Mouse (Mus musculus): ENCODE results near the gene Rnasel.
"Not testable (repeated sequence)": the region's sequence is repeated elsewhere in the genome, so short reads cannot be mapped to it uniquely, and the experiment has no call there.

The Rnasel gene

GRCm38 (mm10) chr1:153769571-153769970 lies 20.3 kb downstream of the Rnasel start:
- in situ Hi-C loops (cut with MseI, MboI), result not testable (repeated sequence)

GRCm38 (mm10) chr1:153769998-153770775 lies 21.0 kb downstream of the Rnasel start:
- in situ Hi-C loops (cut with MseI, MboI), result no loop called here

GRCm38 (mm10) chr1:153770776-153771167 lies 21.5 kb downstream of the Rnasel start:
- in situ Hi-C loops (cut with MseI, MboI), result no loop called here

- in situ Hi-C loops (cut with MseI, MboI), result no loop called here
These were observed 25.9 kb downstream of the Rnasel start for GRCm38 (mm10) chr1:153775174-153775573.

GRCm38 (mm10) chr1:153776257-153776656 lies 27.0 kb downstream of the Rnasel start:
- in situ Hi-C loops (cut with MseI, MboI), result no loop called here

GRCm38 (mm10) chr1:153778205-153778604 lies 29.0 kb downstream of the Rnasel start:
- in situ Hi-C loops (cut with MseI, MboI), result no loop called here

GRCm38 (mm10) chr1:153783339-153783738 lies 34.1 kb downstream of the Rnasel start:
- in situ Hi-C loops (cut with MseI, MboI), result no loop called here

GRCm38 (mm10) chr1:153785608-153786007 lies 36.4 kb downstream of the Rnasel start:
- in situ Hi-C loops (cut with MseI, MboI), result no loop called here

GRCm38 (mm10) chr1:153790708-153791107 lies 41.5 kb downstream of the Rnasel start:
- in situ Hi-C loops (cut with MseI, MboI), result no loop called here

- in situ Hi-C loops (cut with MseI, MboI), result no loop called here
These were observed 45.0 kb downstream of the Rnasel start for GRCm38 (mm10) chr1:153794241-153794640.

- in situ Hi-C loops (cut with MseI, MboI), result no loop called here
These were observed 53.5 kb downstream of the Rnasel start for GRCm38 (mm10) chr1:153802691-153803090.

GRCm38 (mm10) chr1:153803530-153803929 lies 54.3 kb downstream of the Rnasel start:
- in situ Hi-C loops (cut with MseI, MboI), result no loop called here

GRCm38 (mm10) chr1:153807390-153807993 lies 58.3 kb downstream of the Rnasel start:
- in situ Hi-C loops (cut with MseI, MboI), result no loop called here
